In genomic region chr15:100419311-100419710, GRCm38 (mm10) we compare ENCODE assay signal across 11 mouse cellular contexts. TPM values are rescaled to one million over a fixed set of nuclear protein-coding genes. Genes with fewer than 3 reads are reported as not detected.
A peak's percentile ranks its signal among the peaks of the same experiment; 100 is the strongest.
DNase-seq lines count a peak whose midpoint lies in the region; ATAC-seq lines count a peak whose summit lies in the region.
"Had no signal": no experiment of that assay in that cellular context is flagged by ENCODE, and none has a peak within 500 bp of the region (broad histone marks: within the 10 kb centered on the region; RNA-seq: fewer than 3 reads in every experiment).

No protein-coding gene starts in this region.

- peak overlapping the region; percentile 14; the same call in 1 of the 2 replicates for H3K4me2 ChIP-seq in neural tube, embryonic 12.5 days (replicated peaks)
- no peak overlapping the region for H3K4me2 ChIP-seq in neural tube, embryonic 15.5 days
- H3K4me2 ChIP-seq: hindbrain, embryonic 15.5 days had no signal

- H3K36me3 ChIP-seq in heart, embryonic 10.5 days = no peaks in the 10 kb centered on the region
- H3K36me3 ChIP-seq in neural tube, embryonic 12.5 days = no peaks in the 10 kb centered on the region
- 0 out of 2 replicates have a peak, but pooled peaks cover 3% of the 10 kb centered on the region for H3K36me3 ChIP-seq in neural tube, embryonic 15.5 days
- H3K36me3 ChIP-seq in embryonic facial prominence, embryonic 10.5 days (replicated peaks) = peaks cover 3% of the 10 kb centered on the region; the same call in 1 of the 2 replicates
- H3K36me3 ChIP-seq: hindbrain, embryonic 15.5 days had no signal

- peaks cover 72% of the 10 kb centered on the region for H3K4me1 ChIP-seq in heart, embryonic 10.5 days
- peaks cover 25% of the 10 kb centered on the region for H3K4me1 ChIP-seq in neural tube, embryonic 12.5 days
- peaks cover 46% of the 10 kb centered on the region for H3K4me1 ChIP-seq in neural tube, embryonic 15.5 days
- peaks cover 48% of the 10 kb centered on the region for H3K4me1 ChIP-seq in embryonic facial prominence, embryonic 10.5 days

- H3K4me3 ChIP-seq in heart, embryonic 10.5 days = peak overlapping the region; percentile 25; the same call in 1 of the 2 replicates
- no peak overlapping the region for H3K4me3 ChIP-seq in neural tube, embryonic 12.5 days
- H3K4me3 ChIP-seq in neural tube, embryonic 15.5 days (replicated peaks) = no peak overlapping the region
- no peak overlapping the region for H3K4me3 ChIP-seq in embryonic facial prominence, embryonic 10.5 days
- H3K4me3 ChIP-seq: hindbrain, embryonic 15.5 days had no signal

- no peak for ATAC-seq in neural tube, embryonic 12.5 days (ENCODE audit: low FRiP score, low read depth)
- ATAC-seq in neural tube, embryonic 15.5 days (ENCODE audit: low FRiP score) = no peak
- ATAC-seq: Patski had no signal

- H3K27me3 ChIP-seq in heart, embryonic 10.5 days (ENCODE audit: insufficient read depth, poor library complexity, severe bottlenecking) = peaks cover 8% of the 10 kb centered on the region
- H3K27me3 ChIP-seq in neural tube, embryonic 12.5 days (replicated peaks) = peaks cover 7% of the 10 kb centered on the region
- H3K27me3 ChIP-seq in neural tube, embryonic 15.5 days (replicated peaks) = peaks cover 6% of the 10 kb centered on the region
- peaks cover 11% of the 10 kb centered on the region for H3K27me3 ChIP-seq in embryonic facial prominence, embryonic 10.5 days (replicated peaks; ENCODE audit: low read depth, poor library complexity, severe bottlenecking)
- H3K27me3 ChIP-seq: hindbrain, embryonic 15.5 days; Patski had no signal

- H3K9ac ChIP-seq in neural tube, embryonic 12.5 days = no peak overlapping the region
- H3K9ac ChIP-seq in neural tube, embryonic 15.5 days (replicated peaks) = no peak overlapping the region
- H3K9ac ChIP-seq: hindbrain, embryonic 15.5 days had no signal

- intact Hi-C loops in heart, postnatal 25 days (cut with DNase I) = no loop called here

- no peaks in the 10 kb centered on the region for H3K9me3 ChIP-seq in heart, embryonic 10.5 days
- no peaks in the 10 kb centered on the region for H3K9me3 ChIP-seq in neural tube, embryonic 12.5 days
- H3K9me3 ChIP-seq in neural tube, embryonic 15.5 days (replicated peaks) = no peaks in the 10 kb centered on the region
- H3K9me3 ChIP-seq in embryonic facial prominence, embryonic 10.5 days = no peaks in the 10 kb centered on the region
- H3K9me3 ChIP-seq: hindbrain, embryonic 15.5 days had no signal

- H3K27ac ChIP-seq in heart, embryonic 10.5 days = peak overlapping the region; percentile 80
- no peak overlapping the region for H3K27ac ChIP-seq in neural tube, embryonic 12.5 days
- H3K27ac ChIP-seq in neural tube, embryonic 15.5 days (replicated peaks) = no peak overlapping the region; the same call in 1 of the 2 replicates
- H3K27ac ChIP-seq in embryonic facial prominence, embryonic 10.5 days (replicated peaks) = peak overlapping the region; percentile 30; the same call in 1 of the 2 replicates
- H3K27ac ChIP-seq: hindbrain, embryonic 15.5 days had no signal

- WGBS in heart, embryonic 10.5 days = 72% methylated on average over 8 of the region's 8 CpGs
- 75% methylated on average over 8 of the region's 8 CpGs for WGBS in neural tube, embryonic 12.5 days
- 70% methylated on average over 8 of the region's 8 CpGs for WGBS in neural tube, embryonic 15.5 days
- 76% methylated on average over 8 of the region's 8 CpGs for WGBS in embryonic facial prominence, embryonic 10.5 days

- no peak for DNase-seq in heart, embryonic 10.5 days (ENCODE audit: low spot score)
- no peak for DNase-seq in heart, postnatal 25 days (ENCODE audit: low spot score)
- DNase-seq in embryonic facial prominence, embryonic 10.5 days (ENCODE audit: low spot score) = no peak
- peak; percentile 72 for DNase-seq in skeletal muscle tissue, adult 2 months (ENCODE audit: low read depth, low spot score)
- no peak for DNase-seq in layer of hippocampus, adult 18-20 months (ENCODE audit: low spot score in 2 of 2)
- no peak for DNase-seq in thymus, postnatal 10 days (ENCODE audit: low spot score in 2 of 2)

RNA-seq across cellular contexts. Expression of gene Gm5475, which starts 2.6 kb away (rescaled TPM):
- not detected in 2 replicates for polyA plus RNA-seq in heart, embryonic 10.5 days (2016; fragmentation: Nextera tagmentation; extraction: Ambion mirVana)
- total RNA-seq in heart, postnatal 25 days (2021) = not detected
- 0.13 and 0.18 TPM in 2 replicates for polyA plus RNA-seq in neural tube, embryonic 12.5 days (2016; fragmentation: Nextera tagmentation; extraction: Ambion mirVana)
- 0.08 and 0.23 TPM in 2 replicates for polyA plus RNA-seq in neural tube, embryonic 15.5 days (2015; fragmentation: Nextera tagmentation; extraction: Ambion mirVana)
- 0.05 TPM in 1 of 2 replicates, not detected in the other for polyA plus RNA-seq in embryonic facial prominence, embryonic 10.5 days (2016; fragmentation: Nextera tagmentation; extraction: Ambion mirVana)
- not detected for total RNA-seq in layer of hippocampus, adult 18-20 months (2021)
- total RNA-seq: liver, adult 2 months had no signal
- polyA plus RNA-seq: liver, adult 2 months had no signal

RNA-seq across cellular contexts. Expression of gene Slc11a2, which starts 5.6 kb away (rescaled TPM):
- polyA plus RNA-seq in heart, embryonic 10.5 days (2016; fragmentation: Nextera tagmentation; extraction: Ambion mirVana) = 20.4 and 24.5 TPM in 2 replicates
- total RNA-seq in heart, postnatal 25 days (2021) = 10 to 100 TPM; 52.6 to 56.9 TPM
- polyA plus RNA-seq in neural tube, embryonic 12.5 days (2016; fragmentation: Nextera tagmentation; extraction: Ambion mirVana) = 23.9 and 27.1 TPM in 2 replicates
- 23.5 and 24.2 TPM in 2 replicates for polyA plus RNA-seq in neural tube, embryonic 15.5 days (2015; fragmentation: Nextera tagmentation; extraction: Ambion mirVana)
- 25.0 and 28.3 TPM in 2 replicates for polyA plus RNA-seq in embryonic facial prominence, embryonic 10.5 days (2016; fragmentation: Nextera tagmentation; extraction: Ambion mirVana)
- 10 to 100 TPM; 55.4 to 58.7 TPM for total RNA-seq in layer of hippocampus, adult 18-20 months (2021)

RNA-seq across cellular contexts. Expression of gene Letmd1, which starts 49.5 kb away (rescaled TPM):
- 21.1 and 27.9 TPM in 2 replicates for polyA plus RNA-seq in heart, embryonic 10.5 days (2016; fragmentation: Nextera tagmentation; extraction: Ambion mirVana)
- total RNA-seq in heart, postnatal 25 days (2021) = 10 to 100 TPM; 13.6 to 14.6 TPM
- polyA plus RNA-seq in neural tube, embryonic 12.5 days (2016; fragmentation: Nextera tagmentation; extraction: Ambion mirVana) = 48.5 and 50.6 TPM in 2 replicates
- 50.6 and 57.2 TPM in 2 replicates for polyA plus RNA-seq in neural tube, embryonic 15.5 days (2015; fragmentation: Nextera tagmentation; extraction: Ambion mirVana)
- polyA plus RNA-seq in embryonic facial prominence, embryonic 10.5 days (2016; fragmentation: Nextera tagmentation; extraction: Ambion mirVana) = 36.5 and 38.6 TPM in 2 replicates
- total RNA-seq in layer of hippocampus, adult 18-20 months (2021) = 10 to 100 TPM; 58.4 to 61.4 TPM

RNA-seq across cellular contexts. Expression of gene Higd1c, which starts 55.0 kb away (rescaled TPM):
- polyA plus RNA-seq in heart, embryonic 10.5 days (2016; fragmentation: Nextera tagmentation; extraction: Ambion mirVana) = not detected in 2 replicates
- not detected for total RNA-seq in heart, postnatal 25 days (2021)
- polyA plus RNA-seq in neural tube, embryonic 12.5 days (2016; fragmentation: Nextera tagmentation; extraction: Ambion mirVana) = 0.66 and 0.75 TPM in 2 replicates
- polyA plus RNA-seq in neural tube, embryonic 15.5 days (2015; fragmentation: Nextera tagmentation; extraction: Ambion mirVana) = 1.8 TPM in 1 of 2 replicates, not detected in the other
- polyA plus RNA-seq in embryonic facial prominence, embryonic 10.5 days (2016; fragmentation: Nextera tagmentation; extraction: Ambion mirVana) = not detected in 2 replicates
- not detected for total RNA-seq in layer of hippocampus, adult 18-20 months (2021)
- total RNA-seq: liver, adult 2 months had no signal
- polyA plus RNA-seq: liver, adult 2 months; Patski had no signal

Comparison
In these comparisons a context has a peak if more than half of its experiments do, and no peak if none do; other contexts are left out.
1. H3K27ac ChIP-seq: peak in heart, embryonic 10.5 days (single experiment) and embryonic facial prominence, embryonic 10.5 days (single experiment); none in neural tube, embryonic 12.5 days (single experiment) and neural tube, embryonic 15.5 days (single experiment).